18 mouse cellular contexts compared by ENCODE assay signal in genomic region chr7:113149966-113150470, GRCm38 (mm10). TPM values are rescaled to one million over a fixed set of nuclear protein-coding genes. Genes with fewer than 3 reads are reported as not detected.
DNase-seq lines count a peak whose midpoint lies in the region; ATAC-seq and TF ChIP-seq lines count a peak whose summit lies in the region.
"Had no signal": no experiment of that assay in that cellular context is flagged by ENCODE, and none has a peak within 500 bp of the region (broad histone marks: within the 10 kb centered on the region; RNA-seq: fewer than 3 reads in every experiment).

No protein-coding gene starts in this region.

- H3K36me3 ChIP-seq in heart, embryonic 12.5 days, result no peaks in the 10 kb centered on the region
- no peaks in the 10 kb centered on the region for H3K36me3 ChIP-seq in kidney, embryonic 16.5 days (ENCODE audit: insufficient read depth, low read length)
- H3K36me3 ChIP-seq in stomach, embryonic 15.5 days, result no peaks in the 10 kb centered on the region
- no peaks in the 10 kb centered on the region for H3K36me3 ChIP-seq in stomach, postnatal 0 days (ENCODE audit: control insufficient read depth, insufficient read depth, low read length)
- no peaks in the 10 kb centered on the region for H3K36me3 ChIP-seq in stomach, embryonic 16.5 days (ENCODE audit: control insufficient read depth, insufficient read depth, low read length)
- H3K36me3 ChIP-seq: forebrain, embryonic 15.5 days; neural tube, embryonic 15.5 days had no signal

- peak overlapping the region; percentile 73; the same call in 1 of the 2 replicates for H3K27ac ChIP-seq in heart, embryonic 12.5 days (ENCODE audit: poor library complexity, severe bottlenecking)
- peak overlapping the region; percentile 67 for H3K27ac ChIP-seq in kidney, embryonic 16.5 days (ENCODE audit: low read length)
- peak overlapping the region; percentile 6; the same call in 1 of the 2 replicates for H3K27ac ChIP-seq in stomach, embryonic 15.5 days
- no peak overlapping the region for H3K27ac ChIP-seq in stomach, postnatal 0 days (replicated peaks)
- H3K27ac ChIP-seq in stomach, embryonic 16.5 days (ENCODE audit: low read length), result peak overlapping the region; percentile 80
- H3K27ac ChIP-seq: forebrain, embryonic 15.5 days; neural tube, embryonic 15.5 days had no signal

- no peak overlapping the region for H3K4me3 ChIP-seq in heart, embryonic 12.5 days
- H3K4me3 ChIP-seq in kidney, embryonic 16.5 days (ENCODE audit: low read length), result no peak overlapping the region
- no peak overlapping the region for H3K4me3 ChIP-seq in stomach, embryonic 15.5 days (replicated peaks)
- H3K4me3 ChIP-seq in stomach, postnatal 0 days (ENCODE audit: low read depth, low read length), result no peak overlapping the region
- no peak overlapping the region for H3K4me3 ChIP-seq in stomach, embryonic 16.5 days (replicated peaks; ENCODE audit: low read length)
- H3K4me3 ChIP-seq: erythroblast, embryonic 14.5 days; forebrain, embryonic 15.5 days; megakaryocyte, embryonic 14.5 days; neural tube, embryonic 15.5 days had no signal

- peaks cover 50% of the 10 kb centered on the region for H3K4me1 ChIP-seq in heart, embryonic 12.5 days (replicated peaks)
- H3K4me1 ChIP-seq in kidney, embryonic 16.5 days (ENCODE audit: insufficient read depth, low read length), result peaks cover 9% of the 10 kb centered on the region; the same call in 1 of the 2 replicates
- H3K4me1 ChIP-seq in stomach, embryonic 15.5 days, result 0 out of 2 replicates have a peak, but pooled peaks cover 9% of the 10 kb centered on the region
- peaks cover 7% of the 10 kb centered on the region for H3K4me1 ChIP-seq in stomach, postnatal 0 days (replicated peaks; ENCODE audit: control insufficient read depth, insufficient read depth)
- H3K4me1 ChIP-seq in stomach, embryonic 16.5 days (ENCODE audit: control insufficient read depth, insufficient read depth, low read length), result peaks cover 19% of the 10 kb centered on the region

- no peak overlapping the region for H3K4me2 ChIP-seq in heart, embryonic 12.5 days
- no peak overlapping the region for H3K4me2 ChIP-seq in kidney, embryonic 16.5 days (replicated peaks; ENCODE audit: low read depth, low read length)
- H3K4me2 ChIP-seq in stomach, embryonic 15.5 days, result no peak overlapping the region
- H3K4me2 ChIP-seq in stomach, postnatal 0 days (replicated peaks; ENCODE audit: low read depth), result no peak overlapping the region
- H3K4me2 ChIP-seq in stomach, embryonic 16.5 days (ENCODE audit: low read depth, low read length), result no peak overlapping the region
- H3K4me2 ChIP-seq: forebrain, embryonic 15.5 days; neural tube, embryonic 15.5 days had no signal

- TF ChIP-seq EP300 in stomach, postnatal 0 days (optimal IDR thresholded peaks at IDR 0.05), result no peak

- TF ChIP-seq CTCF in stomach, postnatal 0 days (IDR thresholded peaks at IDR 0.05; ENCODE audit: low read depth), result no peak

- no peak for ATAC-seq in heart, embryonic 12.5 days (ENCODE audit: insufficient number of reproducible peaks, low FRiP score)
- no peak for ATAC-seq in kidney, embryonic 16.5 days (ENCODE audit: low FRiP score, low TSS enrichment)
- ATAC-seq in stomach, embryonic 15.5 days (ENCODE audit: insufficient read depth, low FRiP score, low read depth), result no peak
- no peak for ATAC-seq in stomach, postnatal 0 days (ENCODE audit: low FRiP score, low TSS enrichment)
- no peak for ATAC-seq in stomach, embryonic 16.5 days (ENCODE audit: insufficient read depth, low FRiP score)
- ATAC-seq: forebrain, embryonic 15.5 days; intestine, postnatal 0 days had no signal

- WGBS in heart, embryonic 12.5 days, result 69% methylated on average over 4 of the region's 4 CpGs
- 77% methylated on average over 4 of the region's 4 CpGs for WGBS in kidney, embryonic 16.5 days
- 76% methylated on average over 4 of the region's 4 CpGs for WGBS in stomach, embryonic 15.5 days
- 82% methylated on average over 4 of the region's 4 CpGs for WGBS in stomach, postnatal 0 days
- 88% methylated on average over 4 of the region's 4 CpGs for WGBS in stomach, embryonic 16.5 days

- H3K27me3 ChIP-seq in heart, embryonic 12.5 days (replicated peaks), result no peaks in the 10 kb centered on the region
- H3K27me3 ChIP-seq in kidney, embryonic 16.5 days (ENCODE audit: insufficient read depth, low read length), result no peaks in the 10 kb centered on the region
- no peaks in the 10 kb centered on the region for H3K27me3 ChIP-seq in stomach, embryonic 15.5 days (replicated peaks)
- no peaks in the 10 kb centered on the region for H3K27me3 ChIP-seq in stomach, postnatal 0 days (ENCODE audit: control insufficient read depth, insufficient read depth, low read length)
- no peaks in the 10 kb centered on the region for H3K27me3 ChIP-seq in stomach, embryonic 16.5 days (ENCODE audit: control insufficient read depth, insufficient read depth, low read length)
- H3K27me3 ChIP-seq: forebrain, embryonic 15.5 days; neural tube, embryonic 15.5 days had no signal

- DNase-seq in heart, adult 9 months (ENCODE audit: low spot score in 2 of 2), result no peak
- no peak for DNase-seq in kidney, postnatal 4 days
- no peak for DNase-seq in stomach, postnatal 0 days (ENCODE audit: low spot score)
- no peak for DNase-seq in cerebellum, adult 8-10 months
- DNase-seq: adrenal gland, postnatal 10 days; cerebellum, adult 9-11 months; liver; lung, adult 2 months; thymus, postnatal 25 days had no signal

- H3K9ac ChIP-seq in heart, embryonic 12.5 days, result no peak overlapping the region
- H3K9ac ChIP-seq in kidney, embryonic 16.5 days (replicated peaks; ENCODE audit: low read length), result no peak overlapping the region
- H3K9ac ChIP-seq in stomach, embryonic 15.5 days, result no peak overlapping the region
- no peak overlapping the region for H3K9ac ChIP-seq in stomach, postnatal 0 days (ENCODE audit: low read length)
- no peak overlapping the region for H3K9ac ChIP-seq in stomach, embryonic 16.5 days (ENCODE audit: low read length)
- H3K9ac ChIP-seq: forebrain, embryonic 15.5 days; neural tube, embryonic 15.5 days had no signal

- H3K9me3 ChIP-seq in heart, embryonic 12.5 days (replicated peaks), result no peaks in the 10 kb centered on the region
- H3K9me3 ChIP-seq in kidney, embryonic 16.5 days (ENCODE audit: low read length), result no peaks in the 10 kb centered on the region
- H3K9me3 ChIP-seq in stomach, embryonic 15.5 days, result no peaks in the 10 kb centered on the region
- no peaks in the 10 kb centered on the region for H3K9me3 ChIP-seq in stomach, postnatal 0 days (ENCODE audit: control insufficient read depth, low read length)
- H3K9me3 ChIP-seq in stomach, embryonic 16.5 days (replicated peaks; ENCODE audit: control insufficient read depth, low read length), result no peaks in the 10 kb centered on the region
- H3K9me3 ChIP-seq: forebrain, embryonic 15.5 days; neural tube, embryonic 15.5 days had no signal

RNA-seq across cellular contexts. Expression of gene Arntl, which starts 57.2 kb away (rescaled TPM):
- 6.8 and 8.5 TPM in 2 replicates for polyA plus RNA-seq in heart, embryonic 12.5 days (2016; fragmentation: Nextera tagmentation; extraction: Ambion mirVana)
- polyA plus RNA-seq in kidney, embryonic 16.5 days (2015; fragmentation: Nextera tagmentation; extraction: Ambion mirVana), result 9.7 and 10.5 TPM in 2 replicates
- 10.7 and 11.3 TPM in 2 replicates for polyA plus RNA-seq in stomach, embryonic 15.5 days (2015; fragmentation: Nextera tagmentation; extraction: Ambion mirVana)
- 6.6 and 7.3 TPM in 2 replicates for polyA plus RNA-seq in stomach, postnatal 0 days (2015; fragmentation: Nextera tagmentation; extraction: Ambion mirVana)
- polyA plus RNA-seq in stomach, embryonic 16.5 days (2015; fragmentation: Nextera tagmentation; extraction: Ambion mirVana), result 14.1 TPM in 2 replicates
